Mouse (Mus musculus): Measurements from ENCODE around the gene Gng12. TPM values are rescaled to one million over a fixed set of nuclear protein-coding genes. Genes with fewer than 3 reads are reported as not detected.

Gene Gng12
- polyA plus RNA-seq, 1 experiment from 2014 or later = 29.1 TPM

GRCm38 (mm10) chr6:66979197-66979596 lies 83.0 kb downstream of the Gng12 start:
- ATAC-seq = no peak
- H3K9me3 ChIP-seq (ENCODE audit: control insufficient read depth, low read length) = no peaks in the 10 kb centered on the region
- no peak overlapping the region for H3K9ac ChIP-seq (replicated peaks; ENCODE audit: low read depth, low read length)
- H3K4me2 ChIP-seq (ENCODE audit: low read length) = no peak overlapping the region
- no peaks in the 10 kb centered on the region for H3K36me3 ChIP-seq (ENCODE audit: control insufficient read depth, insufficient read depth)
- WGBS = 97% methylated on average over 1 of the region's 1 CpGs
- H3K27ac ChIP-seq (ENCODE audit: low read length) = no peak overlapping the region
- H3K27me3 ChIP-seq (replicated peaks; ENCODE audit: control insufficient read depth, insufficient read depth, low read length) = no peaks in the 10 kb centered on the region
- H3K4me3 ChIP-seq (replicated peaks; ENCODE audit: low read length) = no peak overlapping the region
- no peaks in the 10 kb centered on the region for H3K4me1 ChIP-seq (replicated peaks; ENCODE audit: control insufficient read depth, insufficient read depth, low read length)

GRCm38 (mm10) chr6:66980040-66980439 lies 83.8 kb downstream of the Gng12 start:
- Histone ChIP-seq H3K27me3 (replicated peaks; ENCODE audit: control insufficient read depth, insufficient read depth, low read length) (no peaks in the 10 kb centered on the region), H3K4me1 (replicated peaks; ENCODE audit: control insufficient read depth, insufficient read depth, low read length) (no peaks in the 10 kb centered on the region), H3K27ac (ENCODE audit: low read length) (no peak overlapping the region), H3K9me3 (ENCODE audit: control insufficient read depth, low read length) (no peaks in the 10 kb centered on the region), H3K9ac (replicated peaks; ENCODE audit: low read depth, low read length) (no peak overlapping the region), H3K4me3 (replicated peaks; ENCODE audit: low read length) (no peak overlapping the region), H3K36me3 (ENCODE audit: control insufficient read depth, insufficient read depth) (no peaks in the 10 kb centered on the region), H3K4me2 (ENCODE audit: low read length) (no peak overlapping the region)
- ATAC-seq = no peak
- WGBS = 88% methylated on average over 4 of the region's 4 CpGs

- no peak for ATAC-seq
- H3K27me3 ChIP-seq (replicated peaks; ENCODE audit: control insufficient read depth, insufficient read depth, low read length) = no peaks in the 10 kb centered on the region
- H3K27ac ChIP-seq (ENCODE audit: low read length) = no peak overlapping the region
- H3K36me3 ChIP-seq (ENCODE audit: control insufficient read depth, insufficient read depth) = no peaks in the 10 kb centered on the region
- no peak overlapping the region for H3K4me2 ChIP-seq (ENCODE audit: low read length)
- no peaks in the 10 kb centered on the region for H3K4me1 ChIP-seq (replicated peaks; ENCODE audit: control insufficient read depth, insufficient read depth, low read length)
- H3K4me3 ChIP-seq (replicated peaks; ENCODE audit: low read length) = no peak overlapping the region
- H3K9ac ChIP-seq (replicated peaks; ENCODE audit: low read depth, low read length) = no peak overlapping the region
- no peaks in the 10 kb centered on the region for H3K9me3 ChIP-seq (ENCODE audit: control insufficient read depth, low read length)
- WGBS = 87% methylated on average over 3 of the region's 3 CpGs
Observed at GRCm38 (mm10) chr6:66981366-66981765, 85.2 kb downstream of the Gng12 start.

DNA sequence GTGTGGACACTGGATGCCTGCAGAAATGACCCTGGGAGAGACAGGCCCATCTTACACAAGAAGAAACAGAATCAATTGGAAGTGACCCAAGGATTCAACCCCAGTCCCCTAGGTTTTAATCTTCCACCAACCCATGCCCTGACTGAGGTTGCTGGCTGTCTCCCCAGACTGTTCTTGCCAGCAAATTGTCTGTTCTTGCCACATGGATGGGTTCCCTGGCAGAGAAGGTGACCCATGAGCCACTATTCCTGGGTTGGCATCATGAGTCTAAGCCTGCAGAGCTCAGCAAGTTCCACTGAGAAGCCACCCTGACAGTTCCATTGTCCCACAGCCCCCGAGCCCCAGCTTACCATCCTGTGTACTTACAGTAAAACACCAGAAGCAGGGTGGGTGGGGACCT lies 85.7 kb downstream of the Gng12 start:
- Histone ChIP-seq H3K27ac (ENCODE audit: low read length) (no peak overlapping the region), H3K27me3 (replicated peaks; ENCODE audit: control insufficient read depth, insufficient read depth, low read length) (no peaks in the 10 kb centered on the region), H3K4me2 (ENCODE audit: low read length) (no peak overlapping the region), H3K36me3 (ENCODE audit: control insufficient read depth, insufficient read depth) (no peaks in the 10 kb centered on the region), H3K4me1 (replicated peaks; ENCODE audit: control insufficient read depth, insufficient read depth, low read length) (no peaks in the 10 kb centered on the region), H3K4me3 (replicated peaks; ENCODE audit: low read length) (no peak overlapping the region), H3K9me3 (ENCODE audit: control insufficient read depth, low read length) (no peaks in the 10 kb centered on the region), H3K9ac (replicated peaks; ENCODE audit: low read depth, low read length) (no peak overlapping the region)
- 89% methylated on average over 1 of the region's 1 CpGs for WGBS
- no peak for ATAC-seq

DNA sequence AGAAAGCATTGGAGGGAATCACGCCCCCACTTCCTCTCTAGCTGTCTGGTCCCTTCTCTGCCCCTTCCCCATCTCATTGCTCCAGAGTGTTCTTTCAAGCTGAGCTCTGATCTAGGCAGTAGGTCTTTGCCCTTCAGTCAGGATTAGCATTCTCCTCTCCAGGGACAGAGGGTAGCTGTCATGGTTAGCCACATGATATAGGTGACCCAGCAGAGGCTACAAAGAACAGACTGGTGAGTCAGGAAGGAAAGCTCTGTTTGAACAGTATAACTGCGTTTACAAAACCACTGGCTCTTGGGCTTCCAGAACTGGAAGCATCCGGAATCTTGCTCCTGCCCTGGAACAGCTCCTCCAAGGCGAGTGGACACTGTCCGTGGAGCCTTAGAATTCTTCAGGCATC lies 87.9 kb downstream of the Gng12 start:
- WGBS = 88% methylated on average over 5 of the region's 5 CpGs
- no peak overlapping the region for H3K27ac ChIP-seq (ENCODE audit: low read length)

DNA sequence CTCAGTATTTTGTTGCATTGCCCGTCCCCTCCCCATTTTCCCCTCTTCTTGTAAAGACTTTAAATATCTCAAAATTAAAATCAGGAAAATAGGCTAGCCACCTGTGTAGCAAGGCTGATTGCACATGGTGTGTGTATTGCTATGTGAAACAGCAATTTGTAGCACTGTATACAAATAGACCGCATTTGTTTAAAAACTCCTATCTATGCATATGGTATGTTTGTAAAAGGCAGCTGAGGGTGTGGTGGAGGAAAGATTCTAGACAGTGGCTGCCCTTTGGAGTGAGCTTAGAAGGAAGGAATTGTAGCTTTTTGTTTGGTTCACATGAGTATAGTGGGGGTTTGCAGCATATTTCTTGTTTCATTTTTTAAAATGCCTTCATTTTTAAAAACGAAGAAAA lies 88.5 kb downstream of the Gng12 start:
- Histone ChIP-seq H3K4me1 (replicated peaks; ENCODE audit: control insufficient read depth, insufficient read depth, low read length) (no peaks in the 10 kb centered on the region), H3K4me2 (ENCODE audit: low read length) (no peak overlapping the region), H3K9me3 (ENCODE audit: control insufficient read depth, low read length) (no peaks in the 10 kb centered on the region), H3K4me3 (replicated peaks; ENCODE audit: low read length) (no peak overlapping the region), H3K36me3 (ENCODE audit: control insufficient read depth, insufficient read depth) (no peaks in the 10 kb centered on the region), H3K9ac (replicated peaks; ENCODE audit: low read depth, low read length) (no peak overlapping the region), H3K27me3 (replicated peaks; ENCODE audit: control insufficient read depth, insufficient read depth, low read length) (no peaks in the 10 kb centered on the region), H3K27ac (ENCODE audit: low read length) (no peak overlapping the region)
- WGBS = 88% methylated on average over 3 of the region's 3 CpGs
- no peak for ATAC-seq

More for the DNA sequence above, 87.9 kb downstream of the Gng12 start:
- Histone ChIP-seq H3K4me1 (replicated peaks; ENCODE audit: control insufficient read depth, insufficient read depth, low read length) (no peaks in the 10 kb centered on the region), H3K4me2 (ENCODE audit: low read length) (no peak overlapping the region), H3K9me3 (ENCODE audit: control insufficient read depth, low read length) (no peaks in the 10 kb centered on the region), H3K36me3 (ENCODE audit: control insufficient read depth, insufficient read depth) (no peaks in the 10 kb centered on the region), H3K9ac (replicated peaks; ENCODE audit: low read depth, low read length) (no peak overlapping the region), H3K4me3 (replicated peaks; ENCODE audit: low read length) (no peak overlapping the region), H3K27me3 (replicated peaks; ENCODE audit: control insufficient read depth, insufficient read depth, low read length) (no peaks in the 10 kb centered on the region)
- ATAC-seq = no peak

DNA sequence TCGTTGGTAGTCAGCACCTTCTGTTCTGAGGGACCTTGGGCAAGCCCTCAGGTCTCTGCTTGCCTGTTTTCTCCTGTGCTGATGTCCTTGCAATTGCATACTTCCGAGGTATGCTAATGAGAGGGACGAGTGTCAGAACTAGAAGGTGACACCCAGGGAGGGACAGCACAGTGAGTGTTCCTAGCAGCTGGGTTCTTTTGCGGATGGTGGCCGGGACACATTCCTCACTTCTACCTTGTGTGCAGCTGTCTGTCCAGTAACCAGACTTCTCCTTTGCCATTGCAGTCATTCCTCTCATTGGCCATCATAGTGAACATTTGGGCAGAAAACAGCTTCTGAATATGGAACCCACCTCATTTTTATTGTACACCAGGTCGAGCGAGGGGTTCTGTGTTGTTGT lies 89.3 kb downstream of the Gng12 start:
- Histone ChIP-seq H3K4me3 (replicated peaks; ENCODE audit: low read length) (no peak overlapping the region), H3K4me1 (replicated peaks; ENCODE audit: control insufficient read depth, insufficient read depth, low read length) (no peaks in the 10 kb centered on the region), H3K9me3 (ENCODE audit: control insufficient read depth, low read length) (no peaks in the 10 kb centered on the region), H3K36me3 (ENCODE audit: control insufficient read depth, insufficient read depth) (no peaks in the 10 kb centered on the region), H3K27me3 (replicated peaks; ENCODE audit: control insufficient read depth, insufficient read depth, low read length) (no peaks in the 10 kb centered on the region), H3K4me2 (ENCODE audit: low read length) (no peak overlapping the region), H3K9ac (replicated peaks; ENCODE audit: low read depth, low read length) (no peak overlapping the region), H3K27ac (ENCODE audit: low read length) (no peak overlapping the region)
- no peak for ATAC-seq
- 83% methylated on average over 7 of the region's 7 CpGs for WGBS

DNA sequence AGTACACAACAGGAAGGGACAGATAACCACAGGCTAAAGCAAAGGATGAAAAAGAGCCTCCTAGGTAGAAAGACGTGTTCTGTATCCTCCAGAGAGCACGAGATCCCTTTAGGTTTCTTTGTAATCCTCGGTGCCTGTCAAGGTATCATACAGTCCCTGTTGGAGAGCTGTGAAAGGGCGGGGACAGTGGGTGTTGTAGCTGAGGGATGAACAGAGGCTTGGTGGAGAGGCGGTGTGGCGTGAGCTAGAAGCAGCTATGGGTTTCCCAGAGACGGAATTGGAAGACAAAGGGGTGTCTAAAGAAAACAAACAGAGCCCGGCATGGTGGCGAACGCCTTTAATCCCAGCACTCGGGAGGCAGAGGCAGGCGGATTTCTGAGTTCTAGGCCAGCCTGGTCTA lies 89.9 kb downstream of the Gng12 start:
- Histone ChIP-seq H3K4me1 (replicated peaks; ENCODE audit: control insufficient read depth, insufficient read depth, low read length) (no peaks in the 10 kb centered on the region), H3K4me2 (ENCODE audit: low read length) (no peak overlapping the region), H3K36me3 (ENCODE audit: control insufficient read depth, insufficient read depth) (no peaks in the 10 kb centered on the region), H3K27me3 (replicated peaks; ENCODE audit: control insufficient read depth, insufficient read depth, low read length) (no peaks in the 10 kb centered on the region), H3K9ac (replicated peaks; ENCODE audit: low read depth, low read length) (no peak overlapping the region), H3K9me3 (ENCODE audit: control insufficient read depth, low read length) (no peaks in the 10 kb centered on the region), H3K27ac (ENCODE audit: low read length) (no peak overlapping the region), H3K4me3 (replicated peaks; ENCODE audit: low read length) (no peak overlapping the region)
- ATAC-seq = no peak
- WGBS = 83% methylated on average over 12 of the region's 12 CpGs

DNA sequence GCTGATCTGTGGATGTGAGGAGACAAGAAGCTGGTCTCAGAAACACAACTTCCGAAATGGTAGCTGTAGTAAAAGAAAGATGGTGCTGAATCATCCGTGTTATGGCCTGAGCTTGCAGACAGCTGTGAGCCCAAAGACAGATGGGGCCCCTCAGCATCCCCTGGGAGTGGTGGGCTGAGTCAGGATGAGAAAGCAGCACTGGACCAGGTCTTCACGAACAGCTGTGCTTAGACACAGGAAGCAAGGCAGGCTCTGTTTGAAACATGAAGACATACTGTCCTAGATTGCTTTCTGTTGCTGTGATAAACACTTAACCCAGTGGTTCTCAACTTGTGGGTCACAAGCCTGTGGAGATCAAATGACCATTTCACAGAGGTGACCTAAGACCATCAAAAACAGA lies 91.4 kb downstream of the Gng12 start:
- no peaks in the 10 kb centered on the region for H3K9me3 ChIP-seq (ENCODE audit: control insufficient read depth, low read length)
- no peak overlapping the region for H3K4me3 ChIP-seq (replicated peaks; ENCODE audit: low read length)
- ATAC-seq = no peak
- no peaks in the 10 kb centered on the region for H3K27me3 ChIP-seq (replicated peaks; ENCODE audit: control insufficient read depth, insufficient read depth, low read length)
- H3K4me1 ChIP-seq (replicated peaks; ENCODE audit: control insufficient read depth, insufficient read depth, low read length) = no peaks in the 10 kb centered on the region
- H3K36me3 ChIP-seq (ENCODE audit: control insufficient read depth, insufficient read depth) = no peaks in the 10 kb centered on the region
- H3K4me2 ChIP-seq (ENCODE audit: low read length) = no peak overlapping the region
- H3K27ac ChIP-seq (ENCODE audit: low read length) = no peak overlapping the region
- WGBS = 85% methylated on average over 3 of the region's 3 CpGs
- no peak overlapping the region for H3K9ac ChIP-seq (replicated peaks; ENCODE audit: low read depth, low read length)

- Histone ChIP-seq H3K4me2 (ENCODE audit: low read length) (no peak overlapping the region), H3K27ac (ENCODE audit: low read length) (no peak overlapping the region), H3K9ac (replicated peaks; ENCODE audit: low read depth, low read length) (no peak overlapping the region), H3K4me3 (replicated peaks; ENCODE audit: low read length) (no peak overlapping the region), H3K9me3 (ENCODE audit: control insufficient read depth, low read length) (no peaks in the 10 kb centered on the region), H3K27me3 (replicated peaks; ENCODE audit: control insufficient read depth, insufficient read depth, low read length) (no peaks in the 10 kb centered on the region), H3K36me3 (ENCODE audit: control insufficient read depth, insufficient read depth) (no peaks in the 10 kb centered on the region), H3K4me1 (replicated peaks; ENCODE audit: control insufficient read depth, insufficient read depth, low read length) (no peaks in the 10 kb centered on the region)
- ATAC-seq = no peak
- WGBS = 77% methylated on average over 9 of the region's 9 CpGs
Observed at GRCm38 (mm10) chr6:66988363-66988762, 92.2 kb downstream of the Gng12 start.

Measured in forebrain, embryonic 16.5 days (tissue).